ENCODE assay signal across 23 mouse cellular contexts in genomic region chr11:105546393-105546792, GRCm38 (mm10). TPM values are rescaled to one million over a fixed set of nuclear protein-coding genes. Genes with fewer than 3 reads are reported as not detected.
DNase-seq lines count a peak whose midpoint lies in the region; TF ChIP-seq lines count a peak whose summit lies in the region.
"Had no signal": no experiment of that assay in that cellular context is flagged by ENCODE, and none has a peak within 500 bp of the region (broad histone marks: within the 10 kb centered on the region; RNA-seq: fewer than 3 reads in every experiment).

No protein-coding gene starts in this region.

- H3K4me1 ChIP-seq in heart, embryonic 10.5 days, result peaks cover 48% of the 10 kb centered on the region

- H3K79me3 ChIP-seq in C2C12 (ENCODE audit: low read depth), result no peaks in the 10 kb centered on the region

- H3K27me3 ChIP-seq in heart, embryonic 10.5 days (ENCODE audit: insufficient read depth, poor library complexity, severe bottlenecking), result no peaks in the 10 kb centered on the region
- H3K27me3 ChIP-seq in C2C12 (ENCODE audit: control insufficient read depth, insufficient read depth, insufficient read length) (no peaks in the 10 kb centered on the region), myocyte (ENCODE audit: control insufficient read depth, insufficient read depth, insufficient read length) (no peaks in the 10 kb centered on the region)
- H3K27me3 ChIP-seq: embryonic facial prominence, embryonic 15.5 days; heart, embryonic 15.5 days had no signal

- H3ac ChIP-seq in C2C12 (ENCODE audit: control insufficient read depth, insufficient read length, low read depth) (no peak overlapping the region), myocyte (ENCODE audit: control insufficient read depth, insufficient read length) (no peak overlapping the region)

- peak overlapping the region; percentile 50 for H3K4me2 ChIP-seq in myocyte (ENCODE audit: low read depth)
- H3K4me2 ChIP-seq: embryonic facial prominence, embryonic 15.5 days; heart, embryonic 15.5 days; hindbrain, embryonic 14.5 days had no signal

- intact Hi-C loops in heart, postnatal 36 days (cut with DNase I), result no loop called here

- no peaks in the 10 kb centered on the region for H3K9me3 ChIP-seq in heart, embryonic 10.5 days
- H3K9me3 ChIP-seq: embryonic facial prominence, embryonic 15.5 days; heart, embryonic 15.5 days had no signal

- TF ChIP-seq CTCF in C2C12 (IDR thresholded peaks at IDR 0.05; ENCODE audit: control insufficient read depth, insufficient read depth, insufficient read length), result no peak

- H3K4me3 ChIP-seq in heart, embryonic 10.5 days, result no peak overlapping the region
- H3K4me3 ChIP-seq in C2C12 (ENCODE audit: insufficient read depth, poor library complexity, severe bottlenecking) (no peak overlapping the region), myocyte (no peak overlapping the region)
- H3K4me3 ChIP-seq: embryonic facial prominence, embryonic 15.5 days; heart, adult 2 months; heart, embryonic 15.5 days had no signal

- 0 out of 2 replicates have a peak overlapping the region, but pooled peaks have one; percentile 47 for H3K27ac ChIP-seq in heart, embryonic 10.5 days
- H3K27ac ChIP-seq: embryonic facial prominence, embryonic 15.5 days; heart, adult 2 months; heart, embryonic 15.5 days; hindbrain, embryonic 14.5 days; hindbrain, postnatal 0 days had no signal

- 60% methylated on average over 6 of the region's 6 CpGs for WGBS in heart, embryonic 10.5 days

- H3K79me2 ChIP-seq in C2C12 (ENCODE audit: control insufficient read depth, insufficient read depth) (no peaks in the 10 kb centered on the region), myocyte (ENCODE audit: control insufficient read depth, insufficient read depth) (no peaks in the 10 kb centered on the region)

- no peaks in the 10 kb centered on the region for H3K36me3 ChIP-seq in heart, embryonic 10.5 days
- H3K36me3 ChIP-seq in C2C12 (ENCODE audit: control insufficient read depth, insufficient read depth) (no peaks in the 10 kb centered on the region), myocyte (ENCODE audit: control insufficient read depth, insufficient read depth) (no peaks in the 10 kb centered on the region)
- H3K36me3 ChIP-seq: embryonic facial prominence, embryonic 15.5 days; heart, embryonic 15.5 days had no signal

- no peak for DNase-seq in heart, embryonic 10.5 days (ENCODE audit: low spot score)
- no peak for DNase-seq in heart, postnatal 36 days
- peak; percentile 10 for DNase-seq in kidney, postnatal 14 days
- DNase-seq in kidney, adult 8-10 months, result no peak
- DNase-seq in urinary bladder, postnatal 10 days (ENCODE audit: low spot score), result no peak
- DNase-seq: adrenal gland, adult 8-10 months; adrenal gland, postnatal 25 days; cerebellum, adult 11-12 months; cerebellum, adult 8-10 months; cerebellum, postnatal 10 days; cerebellum, postnatal 36 days; embryo, embryonic 11 days; forebrain, postnatal 0 days; gastrocnemius, postnatal 25 days; heart, adult 2 months; heart, postnatal 10 days; heart, postnatal 4 days had no signal

- TF ChIP-seq POLR2A in myocyte (IDR thresholded peaks at IDR 0.05; ENCODE audit: insufficient read length, low read depth), result no peak

TF ChIP-seq in C2C12, 6 proteins besides CTCF, POLR2A, EP300 and RAD21:
- TF ChIP-seq MYOD1 (IDR thresholded peaks at IDR 0.05; ENCODE audit: control insufficient read depth, insufficient read length, low read depth) (no peak), CEBPB (IDR thresholded peaks at IDR 0.05; ENCODE audit: low read depth) (peak; percentile 4)

TF ChIP-seq in myocyte, 11 proteins besides CTCF, POLR2A, EP300 and RAD21:
- TF ChIP-seq REST (IDR thresholded peaks at IDR 0.05; ENCODE audit: insufficient read depth, insufficient read length) (no peak), TCF12 (IDR thresholded peaks at IDR 0.05; ENCODE audit: insufficient read depth, poor library complexity, severe bottlenecking) (no peak), TCF3 (IDR thresholded peaks at IDR 0.05; ENCODE audit: insufficient read length, low read depth) (no peak), MYOG (IDR thresholded peaks at IDR 0.05; ENCODE audit: control insufficient read depth in 1 of 3, insufficient read depth in 1 of 3, insufficient read length in 2 of 3, low read depth in 2 of 3) (peak in 1 of 3 experiments; percentile 56), CEBPB (IDR thresholded peaks at IDR 0.05; ENCODE audit: insufficient read depth, poor library complexity, severe bottlenecking) (0 out of 2 replicates have a peak, but pooled peaks have one; percentile 17), MYOD1 (IDR thresholded peaks at IDR 0.05; ENCODE audit: control insufficient read depth in 1 of 3, insufficient read length in 2 of 3, low read depth in 2 of 3) (peak in 2 of 3 experiments; percentile 18 to 53), USF1 (IDR thresholded peaks at IDR 0.05; ENCODE audit: low read depth) (no peak)

RNA-seq across cellular contexts. Expression of gene Tanc2, which starts 43.4 kb away (rescaled TPM):
- polyA plus RNA-seq in heart, embryonic 10.5 days (2016; fragmentation: Nextera tagmentation; extraction: Ambion mirVana), result 16.4 and 17.1 TPM in 2 replicates
- total RNA-seq in heart, postnatal 36 days (2021), result 10 to 100 TPM; 10.6 to 13.3 TPM
- polyA plus RNA-seq in C2C12 (2012; fragmentation: generic; extraction: Trizol) (5.8 TPM), myocyte (2012; fragmentation: generic; extraction: Trizol) (8.0 TPM)
